Mouse (Mus musculus): ENCODE results near the gene Tmem91.
A peak's percentile ranks its signal among the peaks of the same experiment; 100 is the strongest.
"Not testable (repeated sequence)": the region's sequence is repeated elsewhere in the genome, so short reads cannot be mapped to it uniquely, and the experiment has no call there.

Tmem91 gene

DNA sequence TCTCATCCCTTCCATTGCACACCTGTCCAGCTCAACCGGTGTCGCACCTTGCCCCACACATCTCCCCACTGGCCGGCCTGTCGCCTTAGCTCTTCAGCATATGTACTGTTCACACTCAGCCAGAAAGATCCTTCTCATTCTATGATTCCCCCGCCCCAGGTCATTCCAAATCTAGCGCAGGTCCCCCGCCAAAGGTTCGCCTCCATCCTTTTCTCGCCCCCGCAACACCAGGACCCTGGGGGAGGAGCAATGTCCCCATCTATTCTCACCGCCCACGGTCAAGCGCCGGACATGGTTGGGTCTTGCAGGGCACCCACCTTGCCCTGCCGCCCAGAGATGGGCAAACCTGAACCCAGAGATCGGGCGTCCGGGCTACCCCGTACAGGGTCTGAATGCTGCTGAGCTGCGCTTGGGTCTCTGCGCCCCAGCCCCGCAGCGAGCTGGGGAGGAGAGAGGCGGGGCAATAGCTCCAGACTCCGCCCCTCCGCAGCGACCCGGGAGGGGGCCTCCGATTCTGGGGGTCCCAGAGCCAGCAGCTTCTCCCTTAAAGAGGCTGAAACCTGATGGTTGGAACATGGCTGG, at the start of gene Tmem91:
Gene Tmem91, minus strand, starts transcription at position 448 of the 582 bp plus-strand sequence.
- no peak for DNase-seq

DNA sequence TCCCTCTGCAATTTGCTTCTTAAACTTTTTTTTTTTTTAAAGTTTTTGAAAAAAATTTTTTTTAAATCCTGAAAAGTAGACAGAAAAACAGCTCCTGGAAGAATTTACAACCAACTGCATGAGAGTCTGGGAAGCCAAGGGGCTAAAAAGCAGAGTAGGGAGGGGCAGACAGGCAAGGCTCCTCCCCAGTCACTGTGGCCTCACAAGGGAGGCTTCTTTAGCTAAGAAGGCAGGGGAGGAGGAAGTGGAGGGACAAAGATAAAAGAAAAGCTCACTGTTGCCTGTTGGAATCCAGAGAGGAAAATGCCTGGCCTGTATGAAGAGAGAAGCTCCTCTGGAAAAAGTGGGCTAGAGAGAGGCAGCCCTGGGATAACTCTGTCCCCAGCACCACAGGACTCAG, 46.8 kb upstream of the Tmem91 start:
- DNase-seq = not testable (repeated sequence)

DNA sequence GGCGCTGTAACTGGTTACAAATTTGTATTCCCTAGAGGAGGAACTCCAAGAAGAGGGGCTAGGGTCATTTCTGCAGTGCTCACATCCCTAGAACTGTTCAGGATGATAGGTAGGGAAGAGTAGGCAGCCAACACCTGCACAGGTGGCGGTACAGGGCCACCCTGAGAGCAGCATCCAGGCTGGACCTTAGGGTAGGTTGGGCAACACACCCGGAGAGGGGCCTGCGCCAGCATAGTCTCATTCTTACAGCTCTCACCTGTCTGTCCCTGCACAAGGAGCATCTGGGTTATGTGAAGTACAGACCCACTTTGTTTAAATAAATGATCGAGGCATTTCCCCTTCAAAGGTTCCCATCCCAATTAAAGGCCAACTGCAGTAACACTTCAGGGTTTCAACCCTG, 45.8 kb upstream of the Tmem91 start:
- no peak for DNase-seq

DNA sequence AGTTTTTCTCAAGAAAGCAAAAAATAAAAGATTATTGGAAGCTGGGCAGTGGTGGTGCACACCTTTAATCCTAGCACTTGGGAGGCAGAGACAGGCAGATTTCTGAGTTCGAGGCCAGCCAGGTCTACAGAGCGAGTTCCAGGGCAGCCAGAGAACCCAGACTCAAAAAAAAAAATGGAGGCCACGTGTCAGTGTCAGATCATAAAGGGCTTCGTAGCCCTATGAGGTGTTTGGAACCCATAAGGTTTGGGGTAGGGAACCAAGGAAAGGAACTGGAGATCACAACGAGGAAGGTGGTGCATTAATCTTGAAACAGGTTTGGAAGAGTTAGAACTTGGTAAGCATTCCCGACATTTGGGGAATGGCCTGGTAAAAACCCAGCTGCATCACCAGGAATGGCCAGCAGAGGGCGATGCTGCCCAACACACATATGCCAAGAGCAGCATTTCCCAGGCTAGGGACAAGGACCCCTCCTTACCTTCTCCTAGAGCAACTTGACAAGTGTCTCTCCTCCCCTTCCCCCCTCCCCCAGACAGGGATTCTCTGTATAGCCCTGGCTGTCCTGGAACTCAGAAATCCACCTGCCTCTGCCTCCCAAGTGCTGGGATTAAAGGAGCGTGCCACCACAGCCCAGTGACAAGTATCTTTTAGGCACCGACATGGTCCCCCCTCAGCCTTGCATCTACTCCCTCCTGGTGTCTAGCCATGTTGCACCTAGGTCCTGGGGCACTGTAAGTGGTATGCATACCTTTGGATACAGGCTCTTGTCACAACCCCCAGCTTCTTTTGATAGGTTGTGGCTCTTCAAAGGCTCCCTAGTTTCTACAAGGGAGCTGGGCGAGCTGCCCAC, 45.0 kb upstream of the Tmem91 start:
- peak; percentile 71 to 90 for DNase-seq

DNA sequence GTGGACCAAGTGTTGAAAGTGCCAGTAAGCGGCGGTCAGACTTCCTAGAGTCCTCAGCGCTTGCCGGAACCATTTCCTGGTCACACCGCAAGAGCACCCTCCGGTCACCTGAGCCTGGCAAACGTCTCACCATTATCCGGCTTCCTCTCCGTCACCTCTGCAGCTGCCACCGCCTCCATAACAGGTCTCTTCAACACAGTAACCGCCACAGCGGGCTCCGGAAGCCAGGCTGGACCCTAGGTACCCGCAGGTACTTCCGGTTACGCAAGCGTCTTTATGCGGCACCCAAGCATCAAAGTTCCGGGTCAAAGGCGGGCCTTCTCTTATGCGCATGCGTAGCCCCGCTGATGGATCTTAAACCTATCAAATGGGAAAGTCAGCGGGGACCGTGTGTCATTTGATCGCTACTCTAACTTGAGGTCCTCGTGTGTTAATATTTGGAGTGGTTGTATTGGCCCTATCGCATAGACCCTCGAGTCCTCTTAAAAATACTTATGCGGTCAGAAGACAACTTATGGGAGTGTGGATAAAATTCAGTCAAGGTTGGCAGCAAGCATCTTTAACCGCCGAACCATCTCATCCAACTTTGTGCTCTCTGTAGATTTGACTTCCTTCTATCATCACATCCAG, 43.9 kb upstream of the Tmem91 start, which contains the start of gene Ccdc97:
Gene Ccdc97, minus strand, starts transcription at position 301 of the 630 bp plus-strand sequence.
- peak; percentile 95 to 97 for DNase-seq

DNA sequence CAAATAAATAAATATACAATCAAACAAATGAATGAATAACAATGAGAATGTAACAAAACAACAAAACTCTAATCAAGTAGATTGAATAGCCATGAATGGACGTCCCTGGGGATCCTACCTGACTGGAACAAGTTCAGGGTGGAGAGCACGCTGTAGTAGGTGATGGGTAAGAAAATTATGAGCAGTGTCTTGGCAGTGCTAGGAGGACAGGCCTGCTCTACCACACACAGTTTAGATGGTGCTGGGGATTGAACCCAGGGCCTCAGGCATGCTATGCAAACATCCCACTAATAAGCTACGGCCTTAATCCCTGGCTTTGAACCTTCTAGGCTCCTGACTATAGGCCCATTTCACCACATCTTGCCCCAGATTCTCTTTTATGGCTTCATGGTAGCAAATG, 42.5 kb upstream of the Tmem91 start:
- no peak for DNase-seq

DNA sequence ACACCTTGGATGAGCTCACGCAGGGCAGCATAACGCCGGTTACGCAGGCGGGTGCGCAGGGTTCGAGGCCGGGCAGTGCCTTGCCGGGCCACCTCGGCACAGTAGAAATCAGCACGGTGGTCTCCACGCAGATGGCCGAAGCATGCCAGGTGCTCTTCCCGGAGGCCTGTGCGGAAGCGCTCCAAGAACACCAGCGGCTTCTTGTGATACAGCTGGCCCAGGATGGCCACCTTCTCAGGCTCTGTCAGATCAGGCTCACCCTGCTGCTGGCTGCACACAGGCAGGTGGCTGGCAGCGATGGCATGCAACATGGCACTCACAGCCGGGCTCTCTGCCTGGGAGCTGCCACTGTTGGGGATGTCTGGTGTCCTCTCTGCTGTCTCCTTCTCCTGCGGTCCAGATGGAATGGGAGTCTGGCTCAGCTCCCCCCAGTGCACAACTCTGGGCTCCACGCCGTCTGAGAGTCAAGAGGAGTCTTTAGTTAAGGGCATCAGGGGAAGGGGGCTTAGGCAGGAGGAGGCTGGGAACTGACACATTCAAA, 40.8 kb upstream of the Tmem91 start:
- DNase-seq = no peak

DNA sequence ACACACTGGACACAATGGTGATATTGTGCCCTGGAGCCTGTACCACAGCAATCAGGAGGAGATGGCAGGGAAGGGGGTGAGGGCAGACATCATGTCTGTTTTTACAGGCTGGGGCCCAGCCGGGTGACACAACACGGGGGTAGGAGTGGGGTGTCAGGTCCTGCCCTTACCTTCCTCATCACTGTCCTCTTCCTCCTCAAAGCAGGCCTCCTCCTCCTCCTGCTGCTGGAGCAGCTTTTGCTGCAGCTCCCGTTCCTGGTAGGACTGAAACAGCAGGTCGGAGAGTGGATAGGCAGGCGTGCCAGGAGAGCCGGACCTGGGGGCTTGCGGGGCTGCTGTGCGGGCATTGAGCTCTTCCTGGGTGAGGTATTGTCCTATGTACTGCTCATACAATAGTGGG, 39.6 kb upstream of the Tmem91 start:
- DNase-seq = no peak

DNA sequence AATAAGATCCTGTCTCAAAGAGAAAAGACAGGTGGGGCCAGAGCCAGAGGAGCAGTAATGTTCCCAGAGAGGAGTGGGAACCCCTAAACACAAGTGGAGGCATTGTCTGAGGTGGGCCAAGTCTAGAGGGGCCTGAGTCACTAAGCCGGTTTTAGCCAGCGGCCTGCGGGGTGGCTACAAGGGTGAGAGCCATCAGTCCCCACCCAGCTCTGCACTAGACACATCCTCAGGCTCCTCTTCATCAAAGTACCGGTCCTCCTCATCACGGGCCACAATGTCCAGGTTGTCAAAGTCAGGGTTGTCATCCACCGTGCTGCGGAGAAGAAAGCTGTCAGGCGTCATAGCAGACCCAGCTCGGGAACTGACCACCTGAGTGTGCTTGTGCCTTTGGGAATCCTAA, 37.8 kb upstream of the Tmem91 start:
- DNase-seq = no peak

DNA sequence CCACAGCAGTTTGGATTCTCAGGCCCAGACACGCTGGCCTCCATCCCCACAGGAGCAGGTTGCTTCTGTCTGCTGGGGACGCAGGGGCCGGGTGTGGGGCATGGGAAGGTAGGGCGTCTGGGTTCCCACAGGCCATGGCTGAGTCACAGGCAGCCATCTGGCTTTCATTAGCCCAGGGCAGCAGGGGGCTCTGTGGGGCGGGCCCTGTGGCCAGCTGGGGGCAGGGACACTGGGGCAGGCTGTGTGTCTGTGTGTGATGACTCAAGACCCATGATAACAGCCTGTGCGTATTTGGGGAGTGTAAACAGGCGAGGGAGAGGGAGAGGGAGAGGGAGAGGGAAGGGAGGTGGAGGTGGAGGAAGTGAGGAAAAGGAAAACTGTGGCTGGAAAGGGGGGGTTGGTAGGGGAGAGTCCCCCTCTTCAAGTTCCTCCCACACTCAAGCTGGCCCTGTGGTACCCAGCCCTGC, 36.8 kb upstream of the Tmem91 start:
- DNase-seq = no peak

DNA sequence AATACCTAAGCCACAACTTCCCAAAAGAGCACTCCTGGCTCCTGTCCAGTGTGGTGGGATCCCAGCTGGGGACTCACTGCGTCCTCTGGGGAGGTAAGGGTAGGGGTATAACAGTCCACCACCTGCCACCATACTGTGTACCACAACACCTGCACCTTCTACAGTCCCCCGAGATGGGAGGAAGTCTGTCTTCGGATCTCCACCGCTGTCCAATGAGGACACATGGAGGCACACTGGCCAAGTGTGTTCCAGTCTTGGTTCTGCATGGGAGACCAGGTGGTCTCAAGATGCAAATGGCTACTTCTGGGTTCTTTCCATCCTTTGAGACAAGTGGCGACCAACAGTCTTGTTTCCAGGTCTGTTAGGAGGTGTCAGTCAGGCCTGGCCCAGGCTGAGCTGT, 36.2 kb upstream of the Tmem91 start:
- no peak for DNase-seq

DNA sequence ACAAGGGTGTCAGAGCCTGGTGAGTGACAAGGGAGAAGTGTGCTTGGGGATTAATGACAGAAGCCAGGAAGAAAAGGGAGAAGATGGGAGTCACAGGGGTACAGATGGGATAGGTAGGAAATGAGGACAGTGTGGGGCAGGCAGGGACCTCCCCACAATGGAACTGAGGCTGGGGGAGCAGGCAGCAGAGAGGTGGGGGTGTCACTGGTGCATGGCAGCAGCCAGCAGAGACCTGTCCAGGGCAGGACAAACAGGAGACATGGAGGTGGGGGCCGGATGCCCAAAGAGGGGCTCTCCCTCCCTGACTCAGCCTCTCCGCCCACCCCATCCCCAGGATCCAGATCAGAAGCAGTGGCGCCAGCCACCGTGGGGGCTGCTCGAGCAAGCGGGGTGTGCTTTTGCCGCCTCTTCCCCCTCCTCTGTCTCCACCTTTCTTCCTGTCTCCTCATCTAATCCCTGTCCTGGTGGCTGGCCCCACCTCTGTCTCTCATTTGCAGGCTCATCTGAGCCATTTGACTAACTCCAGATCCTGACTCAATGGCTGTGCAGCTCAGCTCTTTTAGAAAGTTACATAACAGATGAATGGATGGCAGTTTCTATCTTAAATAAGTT, 35.7 kb upstream of the Tmem91 start:
- DNase-seq = no peak

DNA sequence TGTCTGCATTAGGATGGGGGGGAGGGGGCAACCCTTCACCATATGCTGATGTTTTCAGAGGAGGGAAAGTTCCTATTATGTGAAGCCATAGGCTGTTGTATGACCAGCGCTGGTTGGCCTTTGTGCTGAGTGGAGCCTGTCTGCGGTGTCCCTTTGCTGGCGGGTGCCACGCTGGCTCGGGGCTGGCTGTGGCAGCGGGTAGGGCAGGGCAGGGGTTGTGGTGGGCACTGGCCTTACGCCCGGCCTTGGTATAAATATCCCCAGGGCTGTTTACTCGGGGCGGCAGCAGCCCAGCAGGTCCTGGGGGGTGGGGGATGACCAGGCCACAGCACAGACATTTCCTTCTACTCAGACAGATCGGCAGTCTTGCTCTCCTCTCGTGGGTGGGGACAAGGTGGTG, 35.0 kb upstream of the Tmem91 start:
- no peak for DNase-seq

DNA sequence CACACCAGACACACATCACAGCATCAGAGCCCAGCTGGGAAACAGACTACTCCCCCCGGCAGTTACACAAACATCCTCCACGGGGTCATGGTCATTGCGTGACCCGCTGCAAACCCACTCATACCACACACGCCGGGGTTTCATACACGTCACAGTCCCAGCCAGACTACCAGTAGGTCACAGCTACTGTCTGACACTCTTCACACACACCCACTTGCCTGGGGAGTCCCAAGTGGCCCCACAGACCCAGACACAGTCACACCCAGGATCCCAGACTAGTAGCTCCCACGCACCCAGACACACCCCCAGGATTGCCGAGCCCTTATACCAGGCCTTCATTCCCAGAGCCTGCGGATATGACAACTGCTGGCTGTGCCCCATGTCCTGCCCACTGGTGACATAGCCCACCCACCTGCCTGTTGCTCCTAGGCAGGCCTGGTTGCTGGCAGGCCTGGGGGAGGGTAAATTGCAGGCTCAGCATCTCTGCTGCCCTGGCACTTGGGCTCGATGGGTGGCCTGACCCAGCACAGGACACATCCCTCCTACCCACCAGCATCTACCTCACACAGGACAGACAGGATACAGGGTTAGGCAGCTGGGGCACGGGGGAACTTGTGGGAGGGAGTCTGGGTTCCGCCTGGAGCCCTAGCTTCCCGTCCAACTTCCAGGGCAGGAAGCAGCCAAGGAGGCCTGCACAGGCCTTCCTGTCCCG, 32.8 kb upstream of the Tmem91 start:
- peak; percentile 65 to 74 for DNase-seq

DNA sequence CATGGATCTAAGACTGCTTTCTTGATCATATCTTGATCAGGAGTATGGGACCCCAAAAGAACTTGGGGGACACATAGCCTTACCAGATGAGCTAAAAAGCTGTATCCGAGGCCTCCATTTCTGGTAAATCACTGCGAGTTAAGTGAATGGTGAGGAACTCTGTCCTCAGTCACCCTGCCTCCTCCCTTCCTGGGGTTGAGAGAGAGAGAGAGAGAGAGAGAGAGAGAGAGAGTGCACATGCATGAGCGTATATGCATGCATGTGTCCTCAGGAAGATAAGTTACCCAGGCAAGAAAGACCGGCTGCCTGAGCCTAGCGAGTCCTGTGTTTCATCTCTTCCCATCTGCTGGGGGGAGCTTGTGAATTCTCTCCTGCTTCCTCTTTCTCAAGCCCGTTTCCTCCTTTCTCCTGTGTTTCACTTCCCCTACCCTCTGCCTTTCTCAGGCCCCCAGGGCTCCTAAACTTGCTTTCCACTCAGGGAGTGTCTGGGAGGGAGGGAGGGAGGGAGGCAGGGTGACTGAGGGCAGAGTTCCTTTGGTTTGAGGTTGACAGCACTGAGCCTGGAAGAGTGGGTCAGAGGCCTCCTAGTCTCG, 31.7 kb upstream of the Tmem91 start:
- DNase-seq = no peak

DNA sequence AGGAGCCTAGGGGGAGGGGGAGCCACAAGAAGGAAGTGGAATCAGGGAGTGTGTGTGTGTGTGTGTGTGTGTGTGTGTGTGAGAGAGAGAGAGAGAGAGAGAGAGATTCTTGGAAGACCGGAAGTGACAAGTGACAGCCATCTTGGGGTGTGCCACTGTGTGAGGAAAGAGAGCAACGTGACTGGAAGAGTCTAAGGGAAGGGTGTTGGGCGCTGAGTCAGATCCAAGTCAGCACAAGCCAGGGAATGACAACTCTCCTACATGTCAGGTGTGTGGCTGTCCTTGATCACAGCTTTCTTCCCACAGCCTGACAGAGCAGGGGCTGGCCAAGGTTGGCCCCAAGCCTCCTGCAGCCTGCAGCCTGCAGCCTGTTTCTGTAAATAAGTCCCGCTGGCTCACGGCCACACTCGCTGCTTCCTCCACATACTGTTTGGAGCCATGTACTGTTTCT, 30.9 kb upstream of the Tmem91 start:
- peak; percentile 56 to 65 for DNase-seq

DNA sequence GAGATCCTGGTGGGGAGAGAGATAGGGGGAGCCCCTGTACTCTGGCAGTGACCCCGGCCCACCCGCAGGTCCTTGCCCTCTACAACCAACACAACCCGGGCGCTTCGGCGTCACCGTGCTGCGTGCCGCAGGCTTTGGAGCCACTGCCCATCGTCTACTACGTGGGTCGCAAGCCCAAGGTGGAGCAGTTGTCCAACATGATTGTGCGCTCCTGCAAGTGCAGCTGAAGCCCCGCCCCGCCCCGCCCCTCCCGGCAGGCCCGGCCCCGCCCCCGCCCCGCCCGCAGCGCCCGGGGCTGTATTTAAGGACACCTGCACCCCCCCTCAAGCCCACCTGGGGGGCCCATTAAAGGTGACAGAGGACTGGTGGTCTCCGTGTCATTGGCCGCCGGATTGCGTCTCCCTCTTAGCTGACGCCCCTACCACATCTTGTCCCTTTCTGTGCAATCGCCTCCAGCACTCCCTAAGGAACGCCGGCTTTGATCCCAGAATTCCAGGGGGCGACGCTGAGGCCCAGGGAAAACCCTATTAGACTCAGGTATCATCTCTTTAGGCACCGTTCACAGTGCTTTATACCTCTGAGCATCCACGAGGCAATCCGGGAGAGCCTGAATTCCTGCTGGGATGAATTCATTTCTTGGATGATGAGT, 29.9 kb upstream of the Tmem91 start:
- peak in 1 of 2 experiments; percentile 53 for DNase-seq

DNA sequence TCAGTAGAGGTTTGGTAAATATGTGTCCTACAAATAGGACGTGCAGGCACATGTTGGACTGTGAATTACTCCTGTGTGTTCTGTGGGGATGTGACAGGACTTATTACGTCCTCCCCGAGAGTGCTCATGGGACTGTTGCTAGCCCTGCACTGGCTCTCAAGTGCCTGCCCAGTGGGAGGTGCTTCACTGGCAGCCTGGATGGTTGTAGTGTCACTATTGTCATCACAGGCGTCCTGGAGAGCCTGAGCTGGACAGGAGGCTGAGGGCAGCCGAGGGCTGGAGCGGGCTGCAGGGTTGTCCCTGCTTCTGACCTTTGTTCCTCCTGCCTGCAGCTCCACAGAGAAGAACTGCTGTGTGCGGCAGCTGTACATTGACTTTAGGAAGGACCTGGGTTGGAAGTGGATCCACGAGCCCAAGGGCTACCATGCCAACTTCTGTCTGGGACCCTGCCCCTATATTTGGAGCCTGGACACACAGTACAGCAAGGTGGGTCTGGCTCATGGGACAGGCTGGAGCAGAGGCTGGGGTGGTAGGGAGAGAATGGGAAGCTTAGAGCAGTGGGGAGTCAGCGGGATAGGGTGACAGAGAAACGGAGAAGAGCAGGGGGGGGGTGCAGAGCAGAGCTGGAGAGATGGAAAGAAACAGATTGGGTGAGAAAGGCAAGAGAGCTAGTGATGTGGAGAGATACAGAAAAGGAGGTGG, 29.0 kb upstream of the Tmem91 start:
- peak; percentile 36 to 62 for DNase-seq

DNA sequence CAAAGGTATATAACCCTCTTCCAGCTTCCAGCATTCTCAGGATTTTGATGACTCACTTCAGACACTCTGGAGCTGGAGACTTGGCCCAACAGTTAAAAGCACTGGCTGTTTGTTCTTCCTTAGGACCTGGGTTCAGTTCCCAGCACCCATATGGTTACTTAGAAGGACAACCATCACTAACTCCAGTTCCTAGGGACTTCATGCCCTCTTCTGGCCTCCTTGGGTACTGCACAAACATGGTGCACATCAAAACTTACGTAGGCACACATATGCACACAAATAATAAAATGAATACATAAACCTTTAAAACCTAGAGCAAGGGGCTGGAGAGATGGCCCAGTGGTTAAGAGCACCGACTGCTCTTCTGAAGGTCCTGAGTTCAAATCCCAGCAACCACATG, 27.4 kb upstream of the Tmem91 start:
- DNase-seq = no peak

DNA sequence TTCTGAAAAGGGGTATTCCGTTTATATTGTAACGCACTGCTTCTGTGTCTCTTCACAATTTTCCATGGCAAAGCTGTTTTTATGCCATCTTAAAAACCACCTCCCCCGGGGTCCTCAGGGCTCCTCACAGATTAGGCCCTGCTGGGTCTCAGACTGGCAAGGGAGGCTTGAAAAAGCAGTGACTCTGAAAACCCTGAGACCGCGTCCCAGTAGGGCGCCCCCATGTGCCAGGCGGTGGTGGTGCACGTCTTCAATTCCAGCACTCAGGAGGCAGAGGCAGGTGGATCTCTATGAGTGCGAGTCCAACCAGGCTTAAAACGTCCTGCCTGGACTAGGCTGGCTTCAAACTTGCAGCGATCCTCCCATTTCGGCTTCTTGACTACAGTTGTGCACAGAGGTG, 25.8 kb upstream of the Tmem91 start:
- DNase-seq = no peak

DNA sequence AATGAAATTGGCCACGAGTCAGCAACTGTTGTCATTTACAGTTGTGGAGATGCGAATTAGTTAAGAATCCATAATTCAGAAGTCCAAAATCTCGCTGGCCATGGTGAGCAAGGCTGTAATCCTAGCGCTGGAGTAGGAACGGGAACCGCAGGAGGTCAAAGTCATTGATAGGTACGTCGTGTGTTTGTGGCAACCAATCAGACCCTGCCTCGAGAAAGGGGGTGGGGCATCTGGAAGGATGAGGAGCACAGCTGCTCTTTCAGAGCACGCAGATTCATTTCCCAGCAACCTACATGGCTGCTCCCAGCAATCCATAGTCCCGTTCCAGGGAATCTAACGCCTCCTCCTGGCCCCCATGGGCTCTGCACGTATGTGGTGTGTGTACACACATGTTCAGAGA, 24.9 kb upstream of the Tmem91 start:
- DNase-seq = no peak
